Mouse (Mus musculus) thymus, postnatal 4 days (tissue): Measurements from ENCODE around the gene Socs3.
A peak's percentile ranks its signal among the peaks of the same experiment; 100 is the strongest.

ENCODE experiments used
- DNase-seq: peaks from one replicate; pipeline ENCODE4 v3.0.0; 2021

Gene Socs3

GRCm38 (mm10) chr11:117952174-117952933 lies 17.5 kb downstream of the Socs3 start:
- peak; percentile 94 for DNase-seq

GRCm38 (mm10) chr11:117951391-117951790 lies 18.5 kb downstream of the Socs3 start:
- peak; percentile 52 for DNase-seq

- peak; percentile 65 for DNase-seq
These were observed 20.3 kb downstream of the Socs3 start for GRCm38 (mm10) chr11:117949392-117950091.

- peak; percentile 40 for DNase-seq
These were observed 22.8 kb downstream of the Socs3 start for GRCm38 (mm10) chr11:117946996-117947419.

GRCm38 (mm10) chr11:117946195-117946979 lies 23.5 kb downstream of the Socs3 start:
- DNase-seq = no peak

- DNase-seq = peak; percentile 46
These were observed 28.0 kb downstream of the Socs3 start for GRCm38 (mm10) chr11:117941848-117942247.

- DNase-seq = peak; percentile 33
These were observed 28.5 kb downstream of the Socs3 start for GRCm38 (mm10) chr11:117941325-117941834.

- no peak for DNase-seq
These were observed 29.0 kb downstream of the Socs3 start for GRCm38 (mm10) chr11:117940881-117941280.

GRCm38 (mm10) chr11:117939741-117940285 lies 30.0 kb downstream of the Socs3 start:
- peak; percentile 32 for DNase-seq

GRCm38 (mm10) chr11:117939004-117939730 lies 30.7 kb downstream of the Socs3 start:
- DNase-seq = no peak

- peak; percentile 45 for DNase-seq
These were observed 33.6 kb downstream of the Socs3 start for GRCm38 (mm10) chr11:117936202-117936601.

GRCm38 (mm10) chr11:117935616-117936015 lies 34.2 kb downstream of the Socs3 start:
- DNase-seq = no peak

- DNase-seq = no peak
These were observed 35.1 kb downstream of the Socs3 start for GRCm38 (mm10) chr11:117934576-117935368.

GRCm38 (mm10) chr11:117934168-117934567 lies 35.7 kb downstream of the Socs3 start:
- DNase-seq = peak; percentile 51

- no peak for DNase-seq
These were observed 37.7 kb downstream of the Socs3 start for GRCm38 (mm10) chr11:117932195-117932594.

GRCm38 (mm10) chr11:117931576-117931975 lies 38.3 kb downstream of the Socs3 start:
- no peak for DNase-seq

GRCm38 (mm10) chr11:117930781-117931338 lies 39.0 kb downstream of the Socs3 start:
- DNase-seq = peak; percentile 82

GRCm38 (mm10) chr11:117925541-117925940 lies 44.3 kb downstream of the Socs3 start:
- DNase-seq = no peak

- DNase-seq = no peak
These were observed 45.4 kb downstream of the Socs3 start for GRCm38 (mm10) chr11:117924466-117924865.

GRCm38 (mm10) chr11:117923279-117923678 lies 46.6 kb downstream of the Socs3 start:
- no peak for DNase-seq

GRCm38 (mm10) chr11:117919211-117919610 lies 50.6 kb downstream of the Socs3 start:
- no peak for DNase-seq
